Mouse (Mus musculus) left cerebral cortex, adult 9 months (tissue): ENCODE results near the gene Tcea2.
A peak's percentile ranks its signal among the peaks of the same experiment; 100 is the strongest.

ENCODE experiments used
- DNase-seq, 2 experiments: peaks; one replicate each; pipeline ENCODE4 v3.0.0; 2022; ENCODE audit warnings: low spot score in 2 of 2

The Tcea2 gene

GRCm38 (mm10) chr2:181679951-181680715 is at the start of gene Tcea2:
Tcea2 (plus strand) TSS chr2:181680310.
- peak in 1 of 2 experiments; percentile 72 for DNase-seq

GRCm38 (mm10) chr2:181632624-181633023 is 47.5 kb upstream of the Tcea2 start:
- DNase-seq = no peak

- no peak for DNase-seq
Observed at GRCm38 (mm10) chr2:181635865-181636264, 44.2 kb upstream of the Tcea2 start.

- DNase-seq = peak in 1 of 2 experiments; percentile 36
Observed at GRCm38 (mm10) chr2:181644361-181644760, 35.7 kb upstream of the Tcea2 start.

GRCm38 (mm10) chr2:181645666-181646065 is 34.4 kb upstream of the Tcea2 start:
- no peak for DNase-seq

GRCm38 (mm10) chr2:181646626-181647472 is 33.3 kb upstream of the Tcea2 start:
- no peak for DNase-seq

GRCm38 (mm10) chr2:181648926-181649325 is 31.2 kb upstream of the Tcea2 start:
- DNase-seq = no peak

GRCm38 (mm10) chr2:181653065-181653464 is 27.0 kb upstream of the Tcea2 start:
- no peak for DNase-seq

- DNase-seq = no peak
Observed at GRCm38 (mm10) chr2:181653523-181653922, 26.6 kb upstream of the Tcea2 start.

- DNase-seq = no peak
Observed at GRCm38 (mm10) chr2:181656734-181657133, 23.4 kb upstream of the Tcea2 start, which contains the start of gene Gm29797. Gm29797 (plus strand) TSS chr2:181657034.

GRCm38 (mm10) chr2:181657441-181657840 is 22.7 kb upstream of the Tcea2 start:
- no peak for DNase-seq

- DNase-seq = no peak
Observed at GRCm38 (mm10) chr2:181658528-181658927, 21.6 kb upstream of the Tcea2 start.

GRCm38 (mm10) chr2:181658930-181659555 is 21.1 kb upstream of the Tcea2 start:
- peak in 1 of 2 experiments; percentile 78 for DNase-seq

GRCm38 (mm10) chr2:181659609-181660055 is 20.5 kb upstream of the Tcea2 start:
- peak in 1 of 2 experiments; percentile 86 for DNase-seq

- DNase-seq = no peak
Observed at GRCm38 (mm10) chr2:181662620-181663297, 17.4 kb upstream of the Tcea2 start.

- DNase-seq = no peak
Observed at GRCm38 (mm10) chr2:181663298-181663630, 16.8 kb upstream of the Tcea2 start.

GRCm38 (mm10) chr2:181670285-181670912 is 9.7 kb upstream of the Tcea2 start:
- no peak for DNase-seq

GRCm38 (mm10) chr2:181670913-181671311 is 9.2 kb upstream of the Tcea2 start:
- DNase-seq = no peak

GRCm38 (mm10) chr2:181671326-181671725 is 8.8 kb upstream of the Tcea2 start, which contains the start of gene Sox18:
Sox18 (minus strand) TSS chr2:181671640.
- no peak for DNase-seq

- DNase-seq = no peak
Observed at GRCm38 (mm10) chr2:181671984-181672383, 8.1 kb upstream of the Tcea2 start.

GRCm38 (mm10) chr2:181673501-181673900 is 6.6 kb upstream of the Tcea2 start:
- DNase-seq = no peak
